Mouse (Mus musculus): ENCODE measurements around the gene Fbxl5. TPM values are rescaled to one million over a fixed set of nuclear protein-coding genes. Genes with fewer than 3 reads are reported as not detected.

The Fbxl5 gene
- polyA plus RNA-seq, 1 experiment from 2014 or later: 51.9 TPM

DNA sequence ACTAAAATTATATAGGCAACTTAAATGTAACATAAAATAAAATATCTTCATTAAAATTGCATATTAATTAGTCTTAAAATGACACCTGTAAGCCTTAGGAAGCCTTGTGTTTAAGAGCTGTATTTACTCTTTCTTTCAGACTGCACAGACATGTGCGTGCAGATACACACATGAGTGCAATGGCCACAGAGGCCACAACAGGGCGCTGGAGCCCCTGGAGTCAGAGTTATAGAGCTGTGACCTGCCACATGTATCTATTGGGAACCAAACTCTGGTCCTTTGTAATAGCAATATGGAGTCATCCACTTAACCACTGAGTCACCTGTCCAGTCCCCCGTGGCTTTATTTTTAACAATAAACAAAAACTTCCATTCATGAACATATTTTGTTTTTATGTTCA is 72.3 kb downstream of the Fbxl5 start:
- H3K27me3 ChIP-seq (ENCODE audit: low read depth, poor library complexity, severe bottlenecking): no peaks in the 10 kb centered on the region
- H3K4me1 ChIP-seq: peaks cover 2% of the 10 kb centered on the region; the same call in 1 of the 2 replicates
- whole genome bisulfite sequencing: 86% methylated on average over 3 of the region's 3 CpGs
- H3K36me3 ChIP-seq: peaks cover 45% of the 10 kb centered on the region
- H3K27ac ChIP-seq: no peak overlapping the region
- no peak overlapping the region for H3K4me3 ChIP-seq
- DNase-seq (ENCODE audit: low spot score): no peak
- H3K9me3 ChIP-seq (replicated peaks): no peaks in the 10 kb centered on the region

DNA sequence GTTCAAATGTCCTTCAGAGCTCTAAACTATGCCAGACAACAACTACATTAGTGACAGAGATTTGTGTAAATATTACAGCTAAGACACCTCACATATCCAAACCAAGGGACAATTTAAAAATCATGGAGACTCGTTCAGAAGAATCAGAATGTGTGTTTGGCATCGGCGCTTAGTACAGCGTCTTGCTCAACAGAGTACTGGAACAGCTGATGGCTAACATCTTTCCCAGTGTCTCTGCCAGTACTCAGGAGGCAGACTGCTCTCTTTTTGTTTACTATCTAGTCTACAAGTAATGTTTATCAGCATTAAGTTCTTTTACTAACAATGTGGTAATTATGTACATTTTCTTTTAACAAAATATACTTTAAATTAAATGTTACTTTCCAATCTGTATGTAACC is 73.4 kb downstream of the Fbxl5 start:
- no peak for DNase-seq (ENCODE audit: low spot score)
- H3K27me3 ChIP-seq (ENCODE audit: low read depth, poor library complexity, severe bottlenecking): no peaks in the 10 kb centered on the region
- H3K4me3 ChIP-seq: no peak overlapping the region
- 94% methylated on average over 4 of the region's 4 CpGs for WGBS
- H3K36me3 ChIP-seq: peaks cover 47% of the 10 kb centered on the region
- no peak overlapping the region for H3K27ac ChIP-seq
- no peaks in the 10 kb centered on the region for H3K9me3 ChIP-seq (replicated peaks)
- H3K4me1 ChIP-seq: peaks cover 2% of the 10 kb centered on the region; the same call in 1 of the 2 replicates

DNA sequence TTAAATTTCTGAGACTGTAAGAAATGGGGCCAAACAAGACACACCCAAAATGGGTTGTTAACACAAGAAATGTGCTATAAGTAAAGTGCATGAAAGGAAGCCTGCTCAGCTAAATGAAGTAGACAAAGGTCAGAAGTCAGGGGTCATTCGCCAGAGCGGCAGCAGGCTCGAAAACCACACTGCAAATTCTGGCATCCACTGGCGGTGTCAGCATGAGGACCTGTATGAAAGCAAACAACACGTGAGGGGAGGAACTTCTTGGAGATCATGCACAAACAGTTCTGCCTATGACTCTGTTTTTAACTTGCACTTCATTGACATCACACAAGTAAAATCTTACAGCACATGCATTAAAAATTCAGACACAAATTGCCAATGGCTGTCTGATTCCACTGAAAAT is 76.3 kb downstream of the Fbxl5 start:
- no peak overlapping the region for H3K27ac ChIP-seq
- peaks cover 61% of the 10 kb centered on the region for H3K36me3 ChIP-seq
- H3K4me3 ChIP-seq: no peak overlapping the region
- peaks cover 2% of the 10 kb centered on the region; the same call in 1 of the 2 replicates for H3K4me1 ChIP-seq
- no peaks in the 10 kb centered on the region for H3K27me3 ChIP-seq (ENCODE audit: low read depth, poor library complexity, severe bottlenecking)
- no peak for DNase-seq (ENCODE audit: low spot score)
- WGBS: 48% methylated on average over 5 of the region's 5 CpGs
- no peaks in the 10 kb centered on the region for H3K9me3 ChIP-seq (replicated peaks)

DNA sequence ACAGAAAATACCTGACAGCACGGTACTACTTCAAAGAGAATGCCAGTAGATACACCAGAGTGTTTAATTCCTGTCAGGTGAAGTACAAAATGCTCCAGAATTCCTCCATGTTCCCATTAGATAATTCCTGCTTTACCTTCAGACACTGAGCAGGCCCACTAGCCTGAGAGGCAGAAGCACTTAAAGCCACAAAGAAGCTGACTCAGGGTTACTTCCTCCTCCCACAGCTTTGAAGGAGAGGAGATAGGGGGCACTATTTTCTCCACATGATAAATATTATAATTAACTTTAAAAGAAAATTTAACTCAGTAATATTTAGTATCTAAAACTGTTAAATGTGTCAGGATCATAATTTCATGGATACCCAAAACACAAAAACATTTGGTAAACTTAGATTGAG is 77.3 kb downstream of the Fbxl5 start:
- H3K4me1 ChIP-seq: peaks cover 2% of the 10 kb centered on the region; the same call in 1 of the 2 replicates
- no peak for DNase-seq (ENCODE audit: low spot score)
- 94% methylated on average over 1 of the region's 1 CpGs for WGBS
- peaks cover 60% of the 10 kb centered on the region for H3K36me3 ChIP-seq
- H3K9me3 ChIP-seq (replicated peaks): no peaks in the 10 kb centered on the region
- no peak overlapping the region for H3K27ac ChIP-seq
- no peak overlapping the region for H3K4me3 ChIP-seq
- H3K27me3 ChIP-seq (ENCODE audit: low read depth, poor library complexity, severe bottlenecking): no peaks in the 10 kb centered on the region

DNA sequence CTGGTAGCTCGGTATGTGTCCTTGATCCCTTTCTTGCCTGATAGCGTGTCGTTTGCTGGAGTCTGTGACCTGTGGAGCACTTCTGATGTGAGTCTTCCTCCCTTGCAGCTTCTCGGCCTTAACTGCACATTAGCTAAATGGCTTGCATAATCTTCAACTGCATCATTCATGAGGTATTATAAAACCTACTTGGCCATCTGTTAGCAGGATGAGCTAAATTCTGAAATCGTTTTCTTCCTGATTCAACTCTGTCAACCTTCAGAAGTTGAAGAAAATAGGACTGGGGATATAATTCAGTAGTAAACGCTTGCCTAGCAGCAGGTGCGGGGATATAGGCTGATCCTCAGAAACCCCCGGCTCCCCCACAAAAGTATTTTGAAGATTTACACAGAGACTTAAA is 89.1 kb downstream of the Fbxl5 start:
- H3K9me3 ChIP-seq (replicated peaks): no peaks in the 10 kb centered on the region
- H3K36me3 ChIP-seq: peaks cover 31% of the 10 kb centered on the region
- no peak overlapping the region for H3K4me3 ChIP-seq
- 91% methylated on average over 8 of the region's 8 CpGs for WGBS
- H3K27me3 ChIP-seq (ENCODE audit: low read depth, poor library complexity, severe bottlenecking): no peaks in the 10 kb centered on the region
- H3K4me1 ChIP-seq: no peaks in the 10 kb centered on the region
- DNase-seq (ENCODE audit: low spot score): no peak
- no peak overlapping the region for H3K27ac ChIP-seq

DNA sequence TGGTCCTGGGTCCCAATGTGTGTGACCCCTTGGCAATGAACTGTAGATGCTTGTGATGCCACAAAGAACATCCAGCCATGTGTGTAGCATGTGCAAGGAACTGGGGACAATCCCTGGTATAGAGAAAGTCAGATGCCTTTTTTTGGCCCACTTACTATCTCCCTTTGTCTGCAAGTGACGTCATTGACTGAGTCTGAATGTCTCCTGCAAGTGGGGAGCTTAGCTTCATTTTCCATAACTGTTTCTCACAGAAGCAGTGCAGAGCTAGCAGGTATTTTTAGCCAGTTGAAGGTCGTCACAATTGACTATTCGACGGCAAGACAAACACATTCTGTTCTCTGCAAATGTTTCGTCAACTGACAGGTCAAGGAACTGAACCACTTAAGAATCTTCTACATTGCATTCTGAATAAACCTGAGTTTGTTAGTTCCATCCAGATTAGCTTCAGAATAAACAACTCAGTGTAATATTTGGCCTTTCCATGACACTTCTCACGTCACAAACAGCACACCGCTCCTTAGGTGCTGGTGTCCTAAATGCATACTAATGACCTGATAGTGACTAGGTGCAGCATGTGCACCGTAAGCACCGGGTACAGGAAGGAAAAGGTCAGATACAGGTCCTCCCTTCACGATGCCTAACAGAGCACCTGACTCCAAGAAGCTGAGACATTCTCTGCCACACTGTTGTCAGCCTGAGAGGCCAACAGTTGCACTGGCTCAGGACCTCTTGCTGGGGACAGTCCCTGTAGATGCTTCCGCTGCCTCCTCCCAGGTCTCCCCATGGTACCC is 92.9 kb downstream of the Fbxl5 start:
- H3K27me3 ChIP-seq (ENCODE audit: low read depth, poor library complexity, severe bottlenecking): no peaks in the 10 kb centered on the region
- 87% methylated on average over 11 of the region's 11 CpGs for WGBS
- H3K4me3 ChIP-seq: no peak overlapping the region
- no peaks in the 10 kb centered on the region for H3K9me3 ChIP-seq (replicated peaks)
- H3K27ac ChIP-seq: no peak overlapping the region
- no peaks in the 10 kb centered on the region for H3K4me1 ChIP-seq
- H3K36me3 ChIP-seq: peaks cover 28% of the 10 kb centered on the region
- DNase-seq (ENCODE audit: low spot score): no peak

DNA sequence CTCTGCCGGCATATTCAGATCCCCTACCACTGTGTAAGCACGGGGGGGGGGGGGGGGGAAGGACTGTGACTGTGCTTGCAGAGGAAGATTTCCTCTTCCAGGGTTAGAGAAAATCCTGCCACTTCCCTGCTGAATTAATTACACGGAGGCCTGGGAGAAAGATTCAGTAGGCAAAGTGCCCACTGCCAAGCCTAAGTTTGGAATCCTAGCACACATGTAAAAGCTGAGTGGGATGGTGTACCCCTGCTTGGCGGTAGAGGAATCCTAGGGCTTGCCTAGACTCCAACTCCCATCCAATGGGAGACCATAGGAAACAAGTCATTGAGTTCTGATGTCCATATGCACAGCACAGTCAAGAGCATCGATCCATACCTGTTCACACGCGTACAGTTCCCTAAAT is 97.6 kb downstream of the Fbxl5 start:
- DNase-seq (ENCODE audit: low spot score): no peak
- H3K36me3 ChIP-seq: peaks cover 40% of the 10 kb centered on the region
- 86% methylated on average over 7 of the region's 7 CpGs for WGBS

DNA sequence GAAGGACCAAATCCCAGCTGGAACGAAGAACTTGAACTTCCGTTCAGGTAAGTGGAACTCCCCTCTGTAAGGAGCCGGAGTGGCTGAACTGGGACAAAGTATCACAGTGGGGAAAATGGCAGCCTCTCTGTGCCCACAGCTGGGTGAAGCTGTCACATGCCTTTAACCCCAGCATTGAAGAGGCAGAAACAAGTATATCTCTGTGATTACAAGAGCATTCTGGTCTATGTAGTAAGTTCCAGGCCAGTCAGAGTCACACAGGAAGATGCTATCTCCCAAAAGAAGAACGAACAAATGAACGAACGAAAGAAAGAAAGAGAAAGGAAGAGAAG is 99.0 kb downstream of the Fbxl5 start:
- no peaks in the 10 kb centered on the region for H3K4me1 ChIP-seq
- H3K9me3 ChIP-seq (replicated peaks): no peaks in the 10 kb centered on the region
- H3K27me3 ChIP-seq (ENCODE audit: low read depth, poor library complexity, severe bottlenecking): no peaks in the 10 kb centered on the region
- no peak overlapping the region for H3K4me3 ChIP-seq
- DNase-seq (ENCODE audit: low spot score): no peak
- no peak overlapping the region for H3K27ac ChIP-seq
- 90% methylated on average over 6 of the region's 6 CpGs for WGBS
- peaks cover 51% of the 10 kb centered on the region for H3K36me3 ChIP-seq

More for the DNA sequence above, 97.6 kb downstream of the Fbxl5 start:
- Histone ChIP-seq H3K27ac (no peak overlapping the region), H3K4me1 (no peaks in the 10 kb centered on the region), H3K4me3 (no peak overlapping the region), H3K9me3 (replicated peaks) (no peaks in the 10 kb centered on the region), H3K27me3 (ENCODE audit: low read depth, poor library complexity, severe bottlenecking) (no peaks in the 10 kb centered on the region)

DNA sequence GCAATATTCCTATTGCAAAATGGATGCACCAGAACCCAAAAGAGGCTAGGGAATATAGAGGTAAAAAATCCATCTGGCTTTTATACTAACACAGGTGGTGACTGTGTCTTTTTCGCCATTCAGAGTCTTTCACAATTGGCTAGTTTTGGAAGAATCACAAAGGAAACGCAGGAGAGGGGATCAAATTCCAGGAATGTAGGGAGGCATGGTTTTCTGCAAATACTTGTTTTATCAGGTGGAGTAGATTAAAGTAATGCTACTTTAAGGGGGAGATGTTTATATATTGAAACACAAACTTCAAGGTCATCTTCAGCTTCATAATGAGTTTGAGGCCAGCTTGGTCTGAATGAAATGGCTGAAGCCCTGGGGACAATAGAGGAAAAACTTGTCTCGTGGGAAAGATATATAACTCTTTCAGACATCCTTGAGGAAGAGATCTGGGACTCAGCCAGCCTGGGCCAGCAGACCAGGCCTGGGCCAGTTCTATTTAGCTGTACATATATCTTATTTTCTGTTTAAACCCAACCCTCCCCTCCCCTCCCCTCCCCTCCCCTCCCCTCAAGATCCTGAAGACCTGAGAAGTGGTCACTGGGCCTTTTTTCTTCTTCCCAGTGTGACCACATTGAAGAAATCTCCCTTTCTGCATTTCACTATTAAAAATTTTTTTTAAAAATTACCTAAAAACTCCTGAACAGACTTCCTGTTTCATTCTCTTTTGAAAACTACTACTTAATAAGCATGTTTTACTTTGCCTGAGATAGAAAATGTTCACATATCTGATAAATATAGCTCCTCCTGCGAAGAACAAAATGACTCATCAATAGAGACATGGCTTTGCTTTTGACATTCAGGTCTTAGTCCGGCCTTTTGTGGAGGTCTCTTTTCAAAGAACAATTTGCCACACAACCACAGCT is 99.6 kb downstream of the Fbxl5 start:
- Histone ChIP-seq H3K4me3 (no peak overlapping the region), H3K27ac (no peak overlapping the region), H3K9me3 (replicated peaks) (no peaks in the 10 kb centered on the region), H3K36me3 (peaks cover 51% of the 10 kb centered on the region), H3K27me3 (ENCODE audit: low read depth, poor library complexity, severe bottlenecking) (no peaks in the 10 kb centered on the region), H3K4me1 (no peaks in the 10 kb centered on the region)
- DNase-seq (ENCODE audit: low spot score): no peak
- WGBS: 83% methylated on average over 5 of the region's 5 CpGs

DNA sequence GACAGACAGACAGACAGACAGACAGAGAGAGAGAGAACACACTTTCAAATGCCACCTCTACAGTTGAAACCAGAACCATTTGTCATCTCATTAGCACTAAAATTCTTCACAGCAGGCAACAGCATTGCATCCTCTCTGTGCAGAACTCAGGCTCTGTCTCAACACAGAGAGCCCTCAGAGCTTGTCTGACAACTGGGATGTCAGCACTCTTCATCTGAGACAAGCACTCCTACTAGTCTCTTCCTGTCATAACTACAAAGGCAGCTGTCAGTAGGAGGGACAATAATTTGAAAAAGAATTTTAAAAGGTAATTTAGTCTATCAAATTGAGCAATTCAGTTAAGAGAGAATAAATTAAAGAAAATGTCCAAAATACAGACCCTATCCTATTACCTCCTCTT is 122.2 kb downstream of the Fbxl5 start:
- no peak for DNase-seq (ENCODE audit: low spot score)
- Histone ChIP-seq H3K4me1 (no peaks in the 10 kb centered on the region), H3K27me3 (ENCODE audit: low read depth, poor library complexity, severe bottlenecking) (no peaks in the 10 kb centered on the region), H3K9me3 (replicated peaks) (no peaks in the 10 kb centered on the region), H3K27ac (no peak overlapping the region), H3K36me3 (peaks cover 77% of the 10 kb centered on the region), H3K4me3 (no peak overlapping the region)

DNA sequence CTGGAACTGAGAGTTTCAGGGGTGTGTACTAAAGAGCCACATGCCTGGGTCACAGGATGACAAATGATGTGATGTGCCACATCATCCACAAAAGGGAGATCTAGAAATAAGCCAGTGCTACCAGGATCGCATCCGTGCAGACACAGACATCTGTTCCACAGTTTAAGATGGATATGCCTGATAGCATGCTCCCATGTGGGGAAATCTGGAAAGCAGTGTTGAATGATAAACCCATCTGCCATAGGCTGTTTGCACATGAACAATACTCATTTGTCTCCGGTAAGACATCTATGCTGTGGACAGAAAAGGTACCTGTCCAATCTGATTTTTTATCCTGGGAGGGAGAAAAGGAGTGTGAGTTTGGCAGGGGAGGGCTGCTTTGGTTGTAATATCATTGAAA is 124.3 kb downstream of the Fbxl5 start:
- H3K36me3 ChIP-seq: peaks cover 70% of the 10 kb centered on the region
- H3K9me3 ChIP-seq (replicated peaks): no peaks in the 10 kb centered on the region
- H3K4me3 ChIP-seq: no peak overlapping the region
- no peaks in the 10 kb centered on the region for H3K27me3 ChIP-seq (ENCODE audit: low read depth, poor library complexity, severe bottlenecking)
- no peak for DNase-seq (ENCODE audit: low spot score)
- H3K4me1 ChIP-seq: no peaks in the 10 kb centered on the region
- 94% methylated on average over 3 of the region's 3 CpGs for WGBS
- H3K27ac ChIP-seq: no peak overlapping the region
